Mouse (Mus musculus): ENCODE data around the gene Higd1a. TPM values are rescaled to one million over a fixed set of nuclear protein-coding genes. Genes with fewer than 3 reads are reported as not detected.

Higd1a gene
- polyA plus RNA-seq, 1 experiment from 2014 or later = 317 TPM

- ATAC-seq (ENCODE audit: insufficient read depth, low FRiP score) = no peak
- no peak overlapping the region for H3K9ac ChIP-seq (ENCODE audit: low read length)
- H3K9me3 ChIP-seq (replicated peaks; ENCODE audit: control insufficient read depth, low read length) = no peaks in the 10 kb centered on the region
- H3K4me2 ChIP-seq (ENCODE audit: low read depth, low read length) = no peak overlapping the region
- no peaks in the 10 kb centered on the region for H3K27me3 ChIP-seq (ENCODE audit: control insufficient read depth, insufficient read depth, low read length)
- H3K27ac ChIP-seq (ENCODE audit: low read length) = no peak overlapping the region
- H3K4me3 ChIP-seq (replicated peaks; ENCODE audit: low read length) = no peak overlapping the region
- no peaks in the 10 kb centered on the region for H3K4me1 ChIP-seq (ENCODE audit: control insufficient read depth, insufficient read depth, low read length)
- WGBS = 70% methylated on average over 5 of the region's 5 CpGs
- H3K36me3 ChIP-seq (ENCODE audit: control insufficient read depth, insufficient read depth, low read length) = peaks cover 7% of the 10 kb centered on the region; the same call in 1 of the 2 replicates
Observed at GRCm38 (mm10) chr9:121847842-121848241, 10.3 kb downstream of the Higd1a start.

GRCm38 (mm10) chr9:121847138-121847537, 11.0 kb downstream of the Higd1a start:
- peaks cover 7% of the 10 kb centered on the region; the same call in 1 of the 2 replicates for H3K36me3 ChIP-seq (ENCODE audit: control insufficient read depth, insufficient read depth, low read length)

GRCm38 (mm10) chr9:121846526-121847118, 11.5 kb downstream of the Higd1a start:
- Histone ChIP-seq H3K27me3 (ENCODE audit: control insufficient read depth, insufficient read depth, low read length) (no peaks in the 10 kb centered on the region), H3K9ac (ENCODE audit: low read length) (no peak overlapping the region), H3K4me1 (ENCODE audit: control insufficient read depth, insufficient read depth, low read length) (no peaks in the 10 kb centered on the region), H3K27ac (ENCODE audit: low read length) (no peak overlapping the region), H3K4me2 (ENCODE audit: low read depth, low read length) (no peak overlapping the region), H3K9me3 (replicated peaks; ENCODE audit: control insufficient read depth, low read length) (no peaks in the 10 kb centered on the region), H3K36me3 (ENCODE audit: control insufficient read depth, insufficient read depth, low read length) (peaks cover 3% of the 10 kb centered on the region; the same call in 1 of the 2 replicates), H3K4me3 (replicated peaks; ENCODE audit: low read length) (no peak overlapping the region)
- ATAC-seq (ENCODE audit: insufficient read depth, low FRiP score) = peak; percentile 47
- whole genome bisulfite sequencing = 33% methylated on average over 10 of the region's 10 CpGs

More at GRCm38 (mm10) chr9:121847138-121847537, 11.0 kb downstream of the Higd1a start:
- no peak overlapping the region for H3K4me2 ChIP-seq (ENCODE audit: low read depth, low read length)
- no peaks in the 10 kb centered on the region for H3K27me3 ChIP-seq (ENCODE audit: control insufficient read depth, insufficient read depth, low read length)
- no peak overlapping the region for H3K9ac ChIP-seq (ENCODE audit: low read length)
- no peaks in the 10 kb centered on the region for H3K9me3 ChIP-seq (replicated peaks; ENCODE audit: control insufficient read depth, low read length)
- H3K4me3 ChIP-seq (replicated peaks; ENCODE audit: low read length) = no peak overlapping the region
- no peaks in the 10 kb centered on the region for H3K4me1 ChIP-seq (ENCODE audit: control insufficient read depth, insufficient read depth, low read length)
- 91% methylated on average over 4 of the region's 4 CpGs for WGBS
- no peak for ATAC-seq (ENCODE audit: insufficient read depth, low FRiP score)
- H3K27ac ChIP-seq (ENCODE audit: low read length) = no peak overlapping the region

- H3K27me3 ChIP-seq (ENCODE audit: control insufficient read depth, insufficient read depth, low read length) = no peaks in the 10 kb centered on the region
- H3K27ac ChIP-seq (ENCODE audit: low read length) = no peak overlapping the region
- 0 out of 2 replicates have a peak, but pooled peaks cover 7% of the 10 kb centered on the region for H3K4me1 ChIP-seq (ENCODE audit: control insufficient read depth, insufficient read depth, low read length)
- no peaks in the 10 kb centered on the region for H3K36me3 ChIP-seq (ENCODE audit: control insufficient read depth, insufficient read depth, low read length)
- H3K9me3 ChIP-seq (replicated peaks; ENCODE audit: control insufficient read depth, low read length) = no peaks in the 10 kb centered on the region
- H3K9ac ChIP-seq (ENCODE audit: low read length) = no peak overlapping the region
- ATAC-seq (ENCODE audit: insufficient read depth, low FRiP score) = no peak
- WGBS = 93% methylated on average over 2 of the region's 2 CpGs
- H3K4me3 ChIP-seq (replicated peaks; ENCODE audit: low read length) = no peak overlapping the region
- no peak overlapping the region for H3K4me2 ChIP-seq (ENCODE audit: low read depth, low read length)
Observed at GRCm38 (mm10) chr9:121842914-121843313, 15.2 kb downstream of the Higd1a start.

GRCm38 (mm10) chr9:121839622-121839965, 18.6 kb downstream of the Higd1a start:
- Histone ChIP-seq H3K4me3 (replicated peaks; ENCODE audit: low read length) (peak overlapping the region; percentile 53), H3K36me3 (ENCODE audit: control insufficient read depth, insufficient read depth, low read length) (no peaks in the 10 kb centered on the region), H3K27ac (ENCODE audit: low read length) (no peak overlapping the region), H3K9me3 (replicated peaks; ENCODE audit: control insufficient read depth, low read length) (no peaks in the 10 kb centered on the region; the same call in 1 of the 2 replicates), H3K4me1 (ENCODE audit: control insufficient read depth, insufficient read depth, low read length) (0 out of 2 replicates have a peak, but pooled peaks cover 7% of the 10 kb centered on the region), H3K27me3 (ENCODE audit: control insufficient read depth, insufficient read depth, low read length) (no peaks in the 10 kb centered on the region), H3K4me2 (ENCODE audit: low read depth, low read length) (peak overlapping the region; percentile 87), H3K9ac (ENCODE audit: low read length) (peak overlapping the region; percentile 68)
- 38% methylated on average over 7 of the region's 7 CpGs for WGBS
- ATAC-seq (ENCODE audit: insufficient read depth, low FRiP score) = no peak

GRCm38 (mm10) chr9:121838829-121839621, 19.1 kb downstream of the Higd1a start, which contains the start of gene Ccdc13:
Gene Ccdc13 (minus strand): TSS chr9:121839461.
- H3K27me3 ChIP-seq (ENCODE audit: control insufficient read depth, insufficient read depth, low read length) = no peaks in the 10 kb centered on the region

GRCm38 (mm10) chr9:121838008-121838407, 20.2 kb downstream of the Higd1a start:
- Histone ChIP-seq H3K4me1 (ENCODE audit: control insufficient read depth, insufficient read depth, low read length) (0 out of 2 replicates have a peak, but pooled peaks cover 7% of the 10 kb centered on the region), H3K27me3 (ENCODE audit: control insufficient read depth, insufficient read depth, low read length) (no peaks in the 10 kb centered on the region), H3K9me3 (replicated peaks; ENCODE audit: control insufficient read depth, low read length) (no peaks in the 10 kb centered on the region; the same call in 1 of the 2 replicates), H3K9ac (ENCODE audit: low read length) (no peak overlapping the region), H3K27ac (ENCODE audit: low read length) (no peak overlapping the region), H3K4me3 (replicated peaks; ENCODE audit: low read length) (no peak overlapping the region), H3K4me2 (ENCODE audit: low read depth, low read length) (no peak overlapping the region), H3K36me3 (ENCODE audit: control insufficient read depth, insufficient read depth, low read length) (no peaks in the 10 kb centered on the region)
- ATAC-seq (ENCODE audit: insufficient read depth, low FRiP score) = no peak
- 89% methylated on average over 6 of the region's 6 CpGs for WGBS

More at GRCm38 (mm10) chr9:121838829-121839621, 19.1 kb downstream of the Higd1a start, which contains the start of gene Ccdc13:
- Histone ChIP-seq H3K36me3 (ENCODE audit: control insufficient read depth, insufficient read depth, low read length) (no peaks in the 10 kb centered on the region), H3K4me1 (ENCODE audit: control insufficient read depth, insufficient read depth, low read length) (0 out of 2 replicates have a peak, but pooled peaks cover 7% of the 10 kb centered on the region), H3K27ac (ENCODE audit: low read length) (no peak within 1 kb of the TSS), H3K4me3 (replicated peaks; ENCODE audit: low read length) (peak within 1 kb of the TSS; percentile 53), H3K9ac (ENCODE audit: low read length) (peak within 1 kb of the TSS; percentile 68), H3K9me3 (replicated peaks; ENCODE audit: control insufficient read depth, low read length) (no peaks in the 10 kb centered on the region; the same call in 1 of the 2 replicates), H3K4me2 (ENCODE audit: low read depth, low read length) (peak within 1 kb of the TSS; percentile 87)
- ATAC-seq (ENCODE audit: insufficient read depth, low FRiP score) = peak; percentile 84
- 4% methylated on average over 61 of the region's 61 CpGs for WGBS

GRCm38 (mm10) chr9:121833825-121834224, 24.3 kb downstream of the Higd1a start:
- ATAC-seq (ENCODE audit: insufficient read depth, low FRiP score) = no peak
- H3K36me3 ChIP-seq (ENCODE audit: control insufficient read depth, insufficient read depth, low read length) = no peaks in the 10 kb centered on the region
- H3K4me3 ChIP-seq (replicated peaks; ENCODE audit: low read length) = no peak overlapping the region
- H3K9ac ChIP-seq (ENCODE audit: low read length) = no peak overlapping the region
- H3K9me3 ChIP-seq (replicated peaks; ENCODE audit: control insufficient read depth, low read length) = no peaks in the 10 kb centered on the region; the same call in 1 of the 2 replicates
- 80% methylated on average over 11 of the region's 11 CpGs for WGBS
- H3K27ac ChIP-seq (ENCODE audit: low read length) = no peak overlapping the region
- 0 out of 2 replicates have a peak, but pooled peaks cover 2% of the 10 kb centered on the region for H3K4me1 ChIP-seq (ENCODE audit: control insufficient read depth, insufficient read depth, low read length)
- no peaks in the 10 kb centered on the region for H3K27me3 ChIP-seq (ENCODE audit: control insufficient read depth, insufficient read depth, low read length)
- no peak overlapping the region for H3K4me2 ChIP-seq (ENCODE audit: low read depth, low read length)

GRCm38 (mm10) chr9:121830956-121831293, 27.2 kb downstream of the Higd1a start:
- no peak overlapping the region for H3K9ac ChIP-seq (ENCODE audit: low read length)
- no peak overlapping the region for H3K4me2 ChIP-seq (ENCODE audit: low read depth, low read length)
- no peaks in the 10 kb centered on the region for H3K4me1 ChIP-seq (ENCODE audit: control insufficient read depth, insufficient read depth, low read length)
- no peaks in the 10 kb centered on the region for H3K36me3 ChIP-seq (ENCODE audit: control insufficient read depth, insufficient read depth, low read length)
- peak; percentile 34; the same call in 1 of the 2 replicates for ATAC-seq (ENCODE audit: insufficient read depth, low FRiP score)
- no peak overlapping the region for H3K4me3 ChIP-seq (replicated peaks; ENCODE audit: low read length)
- no peak overlapping the region for H3K27ac ChIP-seq (ENCODE audit: low read length)
- WGBS = 25% methylated on average over 6 of the region's 6 CpGs
- H3K9me3 ChIP-seq (replicated peaks; ENCODE audit: control insufficient read depth, low read length) = no peaks in the 10 kb centered on the region; the same call in 1 of the 2 replicates
- H3K27me3 ChIP-seq (ENCODE audit: control insufficient read depth, insufficient read depth, low read length) = no peaks in the 10 kb centered on the region
